Mouse (Mus musculus) bone marrow, adult 2 months (tissue): ENCODE data around the gene Pzp. TPM values are rescaled to one million over a fixed set of nuclear protein-coding genes. Genes with fewer than 3 reads are reported as not detected.

Experiments
- H3K27ac ChIP-seq: fragments of 200-500 bp; 2 replicates; pipeline ENCODE4 v1.5.1; 2012; ENCODE audit warnings: low read depth, mild to moderate bottlenecking, control low read depth, inconsistent platforms, low read length; ENCODE audit not compliant: control insufficient read depth, poor library complexity, insufficient read depth
- H3K4me1 ChIP-seq: fragments of 200-500 bp; 2 replicates; pipeline ENCODE4 v1.6.1; 2011; ENCODE audit warnings: low read length; ENCODE audit not compliant: control insufficient read depth, insufficient read depth
- H3K4me3 ChIP-seq: fragments of 200-500 bp; replicated peaks from 2 replicates; pipeline ENCODE3; 2011; ENCODE audit warnings: mild to moderate bottlenecking, low read depth, low read length, control low read depth; ENCODE audit not compliant: control insufficient read depth
- CTCF ChIP-seq: fragments of 200-500 bp; IDR thresholded peaks from 2 replicates; pipeline ENCODE4 v1.5.1; 2011; ENCODE audit warnings: low read length, control low read depth; ENCODE audit not compliant: control insufficient read depth, insufficient read depth
- POLR2A ChIP-seq: fragments of 200-500 bp; IDR thresholded peaks from 2 replicates; pipeline ENCODE4 v1.6.1; 2011; ENCODE audit warnings: low read depth, mild to moderate bottlenecking, control low read depth, low read length, borderline replicate concordance; ENCODE audit not compliant: control insufficient read depth
- WGBS: fragments of 180-500 bp; shearing (Covaris S2); methylation state at CpG from one replicate; pipeline ENCODE4 v1.1.7; 2018; 5-methylcytosine and 5-hydroxymethylcytosine counted together
- polyA plus RNA-seq: library from polyadenylated mRNA; stranded (reverse); fragments of >200 nt; gene quantifications from 2 replicates; pipeline ENCODE4 v1.2.4, GENCODE M21; 2011; ENCODE audit warnings: low replicate concordance; ENCODE audit not compliant: missing spikeins, insufficient read depth, insufficient read length

Gene Pzp
- polyA plus RNA-seq, 1 experiment = 8.5 TPM

DNA sequence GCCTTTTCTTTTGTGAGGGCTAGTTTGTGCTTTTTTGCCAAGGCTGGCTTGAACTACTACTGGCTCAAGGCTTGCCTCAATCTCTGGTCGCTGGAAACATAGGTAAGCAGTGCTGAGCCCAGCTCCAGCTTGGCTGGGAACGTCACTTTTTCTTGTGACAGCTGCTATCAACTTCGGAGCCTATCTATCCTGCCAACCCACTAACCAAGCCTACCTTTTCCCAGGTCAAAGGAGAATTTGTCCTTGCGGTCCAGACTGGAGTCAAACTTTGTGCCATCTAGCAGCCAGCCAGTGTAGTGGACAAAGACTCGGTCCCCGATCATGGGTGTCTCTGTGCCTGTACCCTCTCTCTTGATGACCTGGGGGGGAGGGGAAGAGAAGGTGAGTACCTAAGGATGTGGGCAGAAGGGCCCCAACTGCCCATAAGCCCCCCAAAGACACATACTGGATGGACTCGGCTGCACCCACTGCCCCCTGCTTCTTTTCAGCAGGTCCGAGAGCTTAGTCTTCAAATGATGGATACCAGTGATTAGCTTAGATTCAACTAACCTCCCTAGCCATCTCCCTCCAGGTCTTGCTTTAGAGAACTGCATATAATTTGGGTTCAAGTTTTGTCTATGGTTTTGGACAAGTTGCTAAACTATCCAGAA, 90.0 kb downstream of the Pzp start:
- H3K4me1 ChIP-seq = peaks cover 2% of the 10 kb centered on the region
- no peak overlapping the region for H3K27ac ChIP-seq
- no peak overlapping the region for H3K4me3 ChIP-seq
- TF ChIP-seq CTCF = no peak
- no peak for TF ChIP-seq POLR2A
- 82% methylated on average over 8 of the region's 8 CpGs for WGBS

DNA sequence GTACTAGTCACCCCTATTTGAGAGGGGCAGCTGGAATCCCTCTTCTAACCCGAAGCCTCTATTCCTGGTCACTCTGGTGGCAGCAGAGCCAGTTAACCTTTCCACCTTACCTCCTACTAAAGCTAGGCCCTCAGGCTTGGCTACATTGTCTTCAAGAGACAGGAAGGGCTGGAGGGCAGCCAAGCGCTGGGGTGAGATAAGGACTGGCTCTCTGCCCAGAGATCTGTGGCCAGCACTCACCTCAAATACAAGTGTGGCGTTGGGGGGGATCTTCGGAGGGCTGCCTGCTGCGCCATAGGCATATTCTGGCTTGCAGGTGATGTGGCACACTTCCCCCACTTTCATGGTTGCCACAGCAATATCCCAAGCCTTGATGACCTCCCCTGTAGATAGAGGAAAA, 91.0 kb downstream of the Pzp start:
- Histone ChIP-seq H3K4me1 (peaks cover 2% of the 10 kb centered on the region; the same call in 1 of the 2 replicates), H3K4me3 (no peak overlapping the region), H3K27ac (no peak overlapping the region)
- TF ChIP-seq POLR2A (no peak), CTCF (no peak)
- 32% methylated on average over 5 of the region's 5 CpGs for whole genome bisulfite sequencing

Other genes with a start within 250 kb of the Pzp start
- gene Tead4, start 225.9 kb downstream of the Pzp start, polyA plus RNA-seq = 0.65 TPM in 1 of 2 replicates, not detected in the other
- gene Tulp3, start 170.9 kb downstream of the Pzp start, polyA plus RNA-seq = 4.3 and 7.1 TPM in 2 replicates
- 54.9 and 94.2 TPM in 2 replicates for gene Rhno1, start 163.8 kb downstream of the Pzp start, polyA plus RNA-seq
- gene Foxm1, start 163.8 kb downstream of the Pzp start, polyA plus RNA-seq = 23.6 and 45.3 TPM in 2 replicates
- not detected in 2 replicates for gene Tex52, start 151.3 kb downstream of the Pzp start, polyA plus RNA-seq
- not detected in 2 replicates for gene Gm44596, start 151.2 kb downstream of the Pzp start, polyA plus RNA-seq
- gene Nrip2, start 127.4 kb downstream of the Pzp start, polyA plus RNA-seq = 1.3 TPM in 1 of 2 replicates, not detected in the other
- gene Itfg2, start 101.8 kb downstream of the Pzp start, polyA plus RNA-seq = 11.4 and 38.0 TPM in 2 replicates
- gene Fkbp4, start 88.0 kb downstream of the Pzp start, polyA plus RNA-seq = 51.6 and 77.3 TPM in 2 replicates
- gene A2ml1, start 54.9 kb upstream of the Pzp start, polyA plus RNA-seq = not detected in 2 replicates
- not detected in 2 replicates for gene Klrb1a, start 96.8 kb upstream of the Pzp start, polyA plus RNA-seq
- 0.97 TPM in 1 of 2 replicates, not detected in the other for gene Clec2h, start 135.7 kb upstream of the Pzp start, polyA plus RNA-seq
- 1.3 TPM in 1 of 2 replicates, not detected in the other for gene Klrb1, start 196.3 kb upstream of the Pzp start, polyA plus RNA-seq